Mouse (Mus musculus) kidney, postnatal 10 days (tissue): Measurements from ENCODE around the gene Farp2.
"Not testable (repeated sequence)": the region's sequence is repeated elsewhere in the genome, so short reads cannot be mapped to it uniquely, and the experiment has no call there.

Experiments
- DNase-seq: peaks from one replicate; pipeline ENCODE4 v3.0.0; 2021; ENCODE audit warnings: mixed read lengths

The Farp2 gene

GRCm38 (mm10) chr1:93511585-93512350, at the start of gene Farp2:
Gene Farp2 (plus strand): TSS chr1:93512079.
- DNase-seq: peak; percentile 99

- DNase-seq: no peak
Measured at GRCm38 (mm10) chr1:93465066-93465465, 46.8 kb upstream of the Farp2 start.

GRCm38 (mm10) chr1:93465746-93466145, 46.1 kb upstream of the Farp2 start:
- DNase-seq: no peak

GRCm38 (mm10) chr1:93468626-93469025, 43.3 kb upstream of the Farp2 start:
- DNase-seq: no peak

DNA sequence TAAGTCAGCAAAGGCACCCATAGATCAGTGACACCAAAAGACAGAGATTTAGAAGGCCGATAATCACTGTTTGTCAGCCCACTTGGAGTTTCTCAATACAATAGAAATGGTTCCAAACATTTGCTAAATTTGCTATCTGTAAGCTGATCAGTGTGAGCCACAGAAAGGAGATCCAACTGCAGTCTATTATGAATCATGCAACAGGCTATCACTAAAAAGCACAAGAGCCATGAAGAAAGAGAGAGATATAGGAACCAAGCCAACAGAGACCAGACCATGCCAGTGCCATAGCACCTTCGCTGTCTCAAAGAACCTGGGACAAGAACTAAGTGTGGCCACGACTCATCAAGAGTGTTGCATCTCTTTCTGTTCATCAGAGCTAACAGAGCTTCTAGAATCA, 36.2 kb upstream of the Farp2 start:
- DNase-seq: no peak

DNA sequence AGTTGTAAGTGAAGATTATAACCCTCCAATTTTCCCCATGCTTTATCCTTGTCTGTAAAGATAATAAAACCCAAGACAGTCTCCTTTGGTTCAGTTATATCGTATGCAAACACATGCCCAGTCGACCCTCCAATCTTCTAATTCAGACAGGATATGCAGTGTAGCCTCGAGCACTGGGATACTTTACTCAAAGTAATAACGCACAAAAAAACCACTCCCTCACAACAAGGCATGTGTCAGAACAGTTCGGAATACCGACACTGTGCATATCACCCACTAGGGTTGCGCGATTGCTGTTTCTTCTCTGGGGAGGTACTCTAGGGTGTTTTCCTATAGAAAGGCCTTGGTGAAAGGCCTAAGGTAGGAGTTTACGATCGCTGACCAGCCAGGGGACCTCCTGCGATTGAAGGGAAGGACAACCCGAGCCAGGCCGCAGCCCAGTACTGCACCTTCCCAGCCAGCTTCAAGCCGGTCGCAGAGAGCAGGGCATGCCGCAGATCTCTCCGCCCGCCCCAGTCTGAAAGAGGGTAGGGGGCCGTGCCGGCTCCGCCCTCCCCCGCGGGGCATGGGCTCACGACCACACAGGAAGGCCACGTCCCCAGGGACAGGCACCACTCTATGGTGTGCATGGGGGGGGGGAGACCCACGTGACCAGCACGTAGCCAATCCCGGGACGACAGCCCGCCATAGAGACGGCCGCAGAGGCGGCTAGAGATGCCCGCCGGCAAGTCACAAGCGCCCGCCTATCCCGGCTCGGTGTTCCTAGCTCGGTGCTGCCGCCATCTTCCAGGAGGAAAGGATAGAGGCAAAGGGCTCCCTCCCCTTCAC, 33.9 kb upstream of the Farp2 start:
- DNase-seq: peak; percentile 99

DNA sequence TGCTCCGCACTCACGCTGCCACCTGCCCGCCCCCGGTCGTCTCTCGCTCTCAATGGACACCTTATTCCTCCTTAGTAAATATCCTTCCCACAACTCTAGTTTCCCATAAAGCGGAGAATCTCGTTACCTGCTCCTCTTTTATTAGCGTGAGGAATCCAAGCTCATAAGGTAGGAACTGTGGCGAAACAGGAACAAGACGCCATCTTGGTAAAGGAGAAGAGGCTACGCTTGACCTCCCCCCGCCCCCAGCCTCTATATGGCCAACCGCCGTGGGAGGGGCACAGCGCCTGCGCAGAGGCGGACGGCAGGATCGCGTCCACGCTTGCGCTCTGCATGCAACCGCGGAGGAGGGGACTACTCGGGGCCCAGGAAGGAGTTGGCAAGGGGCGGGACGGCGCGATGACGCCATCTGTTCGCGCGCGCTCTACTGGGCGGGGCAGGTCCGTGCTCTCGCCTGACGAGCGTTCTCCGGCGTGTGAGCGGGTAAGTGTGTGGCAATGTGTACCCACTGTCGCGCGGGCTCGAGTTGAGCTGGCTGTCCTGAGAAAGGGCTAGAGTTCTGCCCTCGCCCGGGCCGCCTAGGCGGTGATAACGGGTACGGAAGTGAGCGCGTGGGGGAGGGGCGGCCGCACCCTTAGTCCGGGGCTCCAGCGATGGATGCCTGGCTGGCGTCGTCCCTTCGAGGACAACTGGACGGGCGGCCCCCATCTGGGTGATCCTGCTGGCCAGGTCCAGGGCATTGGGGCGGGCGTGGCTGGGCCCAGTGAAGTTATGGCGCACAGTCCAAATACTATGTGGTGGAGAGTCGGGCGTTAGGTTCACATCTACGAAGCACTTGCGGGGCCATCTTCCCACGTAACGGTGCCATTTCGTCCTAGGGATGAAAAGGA, 33.0 kb upstream of the Farp2 start, which contains the start of gene Hdlbp:
Hdlbp (minus strand) TSS at position 230 of the 890 bp plus-strand sequence.
- peak; percentile 100 for DNase-seq

DNA sequence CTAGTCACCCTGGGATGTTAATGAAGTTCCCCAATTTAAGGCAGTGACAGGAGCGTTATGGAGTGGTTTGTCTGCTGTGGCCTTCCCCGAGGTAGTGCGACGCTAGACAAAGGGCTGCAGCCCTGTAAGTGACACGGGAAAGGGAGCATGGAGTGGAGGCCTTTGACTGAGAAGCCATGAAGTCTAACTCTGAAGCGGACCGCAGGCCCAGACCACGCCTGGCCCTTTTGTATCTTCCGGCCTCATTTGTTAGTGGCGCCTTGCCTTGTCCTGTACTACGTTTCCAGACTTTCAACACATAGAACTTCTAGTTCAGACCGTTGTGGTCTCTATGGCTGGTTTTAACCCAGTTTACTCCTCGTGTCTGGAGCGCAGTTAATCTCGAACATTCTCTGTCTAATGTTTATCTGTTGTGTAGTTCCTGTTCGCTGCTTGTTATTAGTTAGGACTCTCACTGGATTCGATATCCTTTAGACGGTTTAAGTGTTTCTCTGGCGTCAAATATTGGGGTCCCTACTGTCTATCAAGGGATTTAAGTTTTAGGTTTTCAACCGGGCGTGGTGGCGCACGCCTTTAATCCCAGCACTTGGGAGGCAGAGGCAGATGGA, 32.3 kb upstream of the Farp2 start:
- DNase-seq: peak; percentile 46

DNA sequence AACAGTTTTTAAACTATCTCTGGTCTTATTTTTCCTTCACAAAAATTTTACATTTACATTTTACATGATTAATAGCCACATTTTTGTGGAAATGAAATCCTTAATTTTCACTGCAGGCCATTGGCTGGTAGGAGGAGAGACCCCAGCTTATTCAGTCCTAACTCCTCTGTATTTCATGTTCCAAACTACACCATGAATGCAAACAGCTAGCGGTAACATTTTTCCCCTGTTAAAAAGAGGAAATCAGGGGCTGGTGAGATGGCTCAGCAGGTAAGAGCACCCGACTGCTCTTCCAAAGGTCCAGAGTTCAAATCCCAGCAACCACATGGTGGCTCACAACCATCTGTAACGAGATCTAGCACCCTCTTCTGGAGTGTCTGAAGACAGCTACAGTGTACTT, 25.6 kb upstream of the Farp2 start:
- DNase-seq: not testable (repeated sequence)

- DNase-seq: no peak
Measured at GRCm38 (mm10) chr1:93495312-93495711, 16.6 kb upstream of the Farp2 start.

DNA sequence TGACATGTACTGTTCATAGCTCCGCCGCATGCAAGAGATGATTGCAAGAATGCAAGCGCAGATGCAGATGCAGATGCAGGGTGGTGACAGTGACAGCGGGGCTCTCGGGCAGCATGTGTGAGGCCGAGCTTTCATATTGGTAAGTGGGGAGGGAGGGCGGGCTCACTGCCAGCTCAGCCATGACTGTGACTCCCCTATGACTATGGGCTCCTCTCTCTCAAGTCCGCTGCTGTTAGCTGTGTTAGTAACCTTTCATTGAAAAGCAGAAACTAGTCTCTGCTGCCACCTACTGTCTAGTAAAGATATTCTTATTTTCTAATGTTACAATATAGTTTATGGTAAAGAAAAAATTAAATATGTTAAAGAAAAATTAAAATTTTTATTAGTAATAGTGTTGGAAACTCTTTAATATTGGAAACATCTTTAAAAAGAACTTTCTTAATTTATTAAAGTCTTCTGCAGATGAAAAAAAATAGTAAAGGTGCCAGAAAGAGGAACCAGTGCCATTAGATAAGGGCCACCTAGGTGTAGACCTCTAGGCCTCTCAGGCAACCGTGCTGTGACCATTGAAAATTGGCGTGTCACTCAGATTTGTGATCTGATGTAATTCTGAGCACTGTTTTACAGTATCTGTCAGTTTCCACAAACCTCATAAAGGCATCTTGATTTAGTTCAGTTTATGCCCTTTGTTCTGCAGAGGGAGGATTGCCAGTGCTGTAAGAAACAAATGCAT, 4.8 kb upstream of the Farp2 start:
- peak; percentile 24 for DNase-seq

GRCm38 (mm10) chr1:93508576-93508975, 3.3 kb upstream of the Farp2 start:
- DNase-seq: not testable (repeated sequence)

DNA sequence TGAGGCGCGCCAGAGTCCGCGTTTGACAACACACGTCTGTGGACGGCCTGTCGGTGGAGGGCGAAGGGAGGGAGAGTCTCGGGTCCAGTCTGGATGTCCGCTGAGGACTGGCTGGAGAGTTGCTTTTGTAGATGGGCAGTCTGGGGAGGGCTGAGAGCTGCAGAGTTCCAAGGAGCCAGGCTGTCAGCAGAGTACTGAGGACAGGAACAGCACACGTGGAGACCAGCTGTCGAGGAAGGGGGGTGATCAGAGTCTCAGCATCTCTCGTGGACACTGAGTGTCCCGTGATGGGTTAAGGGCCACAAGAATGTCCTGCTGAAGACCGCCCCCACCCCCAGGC, 442 bp downstream of the Farp2 start:
- DNase-seq: no peak

GRCm38 (mm10) chr1:93513221-93513620, 1.3 kb downstream of the Farp2 start:
- DNase-seq: no peak

- DNase-seq: peak; percentile 31
Measured at GRCm38 (mm10) chr1:93521491-93521890, 9.6 kb downstream of the Farp2 start.

DNA sequence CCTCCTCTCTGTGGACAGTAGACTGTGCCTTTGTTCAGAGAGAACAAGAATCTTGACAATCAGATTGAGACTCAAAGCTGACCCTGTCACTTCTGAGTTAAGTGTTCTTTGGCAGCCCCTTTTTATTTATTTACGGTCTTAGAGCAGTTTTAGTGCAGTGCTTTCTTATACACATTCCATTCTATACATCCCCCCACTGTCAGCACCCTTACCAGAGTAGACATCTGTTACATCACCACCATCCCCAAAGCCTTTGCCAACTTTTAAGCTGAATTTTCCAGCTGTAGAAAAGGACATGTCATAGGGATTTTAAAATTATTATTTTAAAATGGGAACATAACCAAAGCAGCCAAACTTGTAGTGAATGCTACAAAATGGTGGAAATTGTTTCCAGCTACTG, 10.4 kb downstream of the Farp2 start:
- no peak for DNase-seq

GRCm38 (mm10) chr1:93529801-93530200, 17.9 kb downstream of the Farp2 start:
- no peak for DNase-seq

DNA sequence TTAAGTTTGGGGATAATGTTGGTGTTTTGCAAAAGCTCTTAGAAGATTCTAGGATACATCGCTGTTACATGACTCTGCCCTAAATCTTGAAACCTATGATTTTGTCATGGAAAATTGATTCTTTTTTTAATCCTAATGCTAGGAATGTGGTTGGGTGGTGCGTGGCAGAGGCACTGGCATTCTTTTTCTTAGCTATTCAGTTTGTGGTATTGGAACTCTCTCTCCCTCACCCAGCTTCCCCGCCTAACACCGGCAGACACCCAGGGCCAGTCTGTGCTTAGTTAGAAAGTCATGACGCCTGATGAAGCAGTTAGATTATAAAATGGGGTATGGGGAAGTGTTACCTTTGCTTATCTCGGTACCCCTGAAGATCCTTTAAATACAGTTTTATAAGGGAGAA, 25.3 kb downstream of the Farp2 start:
- DNase-seq: no peak

GRCm38 (mm10) chr1:93543196-93543595, 31.3 kb downstream of the Farp2 start:
- DNase-seq: no peak

DNA sequence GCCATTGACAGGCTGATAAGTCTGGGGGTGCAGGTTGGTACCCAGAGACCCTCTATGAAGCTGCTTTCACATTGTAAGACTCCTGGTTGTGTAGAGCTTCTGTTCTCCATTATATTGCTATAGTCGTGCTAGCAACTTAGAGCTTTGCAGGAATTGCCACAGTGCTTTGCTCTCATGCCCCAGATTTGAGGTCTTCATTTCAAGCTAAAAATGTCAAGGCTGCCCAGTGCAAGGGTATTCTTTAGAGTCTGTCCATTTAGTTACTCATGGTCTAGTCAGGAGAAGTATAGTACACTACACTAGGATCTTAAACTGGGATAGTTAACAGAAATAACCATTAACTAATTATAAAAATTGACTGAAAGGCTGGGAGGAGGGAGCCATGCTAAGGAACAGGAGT, 35.4 kb downstream of the Farp2 start:
- DNase-seq: no peak

DNA sequence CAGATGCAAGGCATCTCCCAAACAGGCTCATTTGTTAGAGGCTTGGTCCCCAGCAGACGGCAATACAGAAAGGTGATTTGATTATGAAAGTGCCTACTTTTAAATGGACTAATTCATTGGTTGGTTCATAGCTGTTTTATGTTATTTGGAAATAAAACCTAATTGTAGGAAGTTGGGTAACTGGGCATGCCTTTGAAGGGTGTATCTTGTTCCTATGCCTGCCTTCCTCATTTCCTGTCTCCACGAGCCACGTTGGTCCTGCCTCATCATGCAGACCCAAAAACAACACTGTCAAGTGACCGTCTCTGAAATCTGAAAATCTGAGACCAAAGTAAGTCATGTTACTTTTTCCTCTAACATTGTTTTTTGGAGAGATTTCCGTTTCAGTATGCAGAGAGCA, 39.5 kb downstream of the Farp2 start:
- DNase-seq: no peak

DNA sequence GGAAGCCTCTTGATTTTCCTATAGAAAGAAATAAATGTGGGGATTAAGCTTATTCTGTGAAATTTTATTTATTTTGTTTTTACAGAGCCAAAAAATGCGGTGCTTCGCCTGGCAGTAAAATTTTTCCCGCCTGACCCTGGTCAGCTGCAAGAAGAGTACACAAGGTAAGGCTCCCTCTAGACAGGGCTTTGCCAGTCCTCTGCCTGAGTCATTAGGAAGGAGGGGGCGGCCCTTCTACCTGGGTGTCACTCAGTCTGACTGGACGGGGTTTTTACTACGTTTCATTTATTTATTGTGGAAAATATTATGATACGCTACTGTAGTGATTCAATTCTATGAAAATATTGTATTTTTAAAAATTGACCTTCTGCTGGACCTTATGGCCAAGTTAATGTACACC, 51.3 kb downstream of the Farp2 start:
- DNase-seq: no peak
